Mouse (Mus musculus): ENCODE measurements around the gene Sipa1l1.

The Sipa1l1 gene

DNA sequence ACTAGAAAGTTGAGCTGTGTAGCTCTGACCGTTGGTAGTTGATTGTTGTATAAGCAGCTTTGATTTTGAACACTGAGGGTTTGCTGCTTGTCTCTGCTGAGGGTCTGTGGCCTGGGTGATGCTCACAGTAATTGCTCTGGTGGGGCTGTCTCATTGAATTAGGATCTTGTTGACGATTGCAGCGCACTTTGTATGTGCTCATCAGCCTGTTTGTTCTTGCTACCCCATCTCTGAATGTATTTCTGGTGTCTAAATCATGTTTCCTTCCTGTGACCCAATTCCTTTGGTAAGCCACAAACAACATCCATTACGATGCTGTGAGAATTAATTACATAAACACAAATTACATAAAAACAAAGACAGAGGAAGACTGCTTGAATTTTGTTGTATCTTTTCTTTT is 39.5 kb downstream of the Sipa1l1 start:
- no peak for DNase-seq (ENCODE audit: low read depth, low spot score)

GRCm38 (mm10) chr12:82209753-82210152 is 40.6 kb downstream of the Sipa1l1 start:
- DNase-seq (ENCODE audit: low read depth, low spot score): no peak

GRCm38 (mm10) chr12:82213056-82213455 is 43.9 kb downstream of the Sipa1l1 start:
- peak; percentile 30 for DNase-seq (ENCODE audit: low read depth, low spot score)

DNA sequence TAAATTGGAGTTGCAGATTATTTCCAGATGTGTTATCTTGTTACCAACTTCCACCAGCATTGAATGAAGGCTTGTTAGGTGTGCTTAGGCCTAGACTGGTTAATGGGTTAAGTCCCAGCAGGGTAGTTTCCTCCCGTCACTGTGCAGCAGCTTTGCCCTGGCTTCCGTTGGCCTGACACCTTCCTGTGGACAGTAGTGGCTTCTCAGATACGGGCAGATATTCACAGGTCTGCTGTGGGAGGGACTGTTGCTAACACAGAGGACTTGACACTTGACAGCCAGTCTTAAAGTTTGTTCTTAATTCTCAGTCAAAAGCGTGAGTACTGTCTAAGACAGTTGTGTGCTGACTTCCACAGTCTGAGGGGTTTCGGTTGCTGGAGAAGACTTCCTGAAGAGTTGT is 45.8 kb downstream of the Sipa1l1 start:
- DNase-seq (ENCODE audit: low read depth, low spot score): peak; percentile 44

GRCm38 (mm10) chr12:82216801-82217553 is 47.9 kb downstream of the Sipa1l1 start:
- DNase-seq (ENCODE audit: low read depth, low spot score): no peak

DNA sequence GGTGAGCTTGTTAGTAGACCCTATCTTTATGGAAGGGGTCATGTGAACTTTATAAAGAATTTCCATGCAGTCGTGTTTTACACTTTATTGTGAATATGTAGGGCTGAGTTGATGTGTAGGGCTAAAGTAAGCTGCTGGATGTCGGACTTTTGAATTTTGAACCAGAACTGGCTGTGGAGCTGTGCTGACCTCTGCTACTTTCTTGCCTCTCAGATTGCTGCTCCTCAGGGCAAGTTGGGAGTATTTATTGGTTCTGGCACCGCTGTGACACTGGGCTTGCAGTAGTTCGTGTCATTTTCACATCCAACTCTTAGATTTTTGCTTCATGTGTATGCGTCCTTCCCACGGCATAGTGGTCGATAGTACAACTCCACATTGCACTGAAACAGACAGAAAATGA is 49.1 kb downstream of the Sipa1l1 start:
- no peak for DNase-seq (ENCODE audit: low read depth, low spot score)

- no peak for DNase-seq (ENCODE audit: low read depth, low spot score)
Measured at GRCm38 (mm10) chr12:82220367-82221089, 51.4 kb downstream of the Sipa1l1 start.

GRCm38 (mm10) chr12:82223126-82223815 is 54.2 kb downstream of the Sipa1l1 start:
- no peak for DNase-seq (ENCODE audit: low read depth, low spot score)

- no peak for DNase-seq (ENCODE audit: low read depth, low spot score)
Measured at GRCm38 (mm10) chr12:82224848-82225247, 55.7 kb downstream of the Sipa1l1 start.

DNA sequence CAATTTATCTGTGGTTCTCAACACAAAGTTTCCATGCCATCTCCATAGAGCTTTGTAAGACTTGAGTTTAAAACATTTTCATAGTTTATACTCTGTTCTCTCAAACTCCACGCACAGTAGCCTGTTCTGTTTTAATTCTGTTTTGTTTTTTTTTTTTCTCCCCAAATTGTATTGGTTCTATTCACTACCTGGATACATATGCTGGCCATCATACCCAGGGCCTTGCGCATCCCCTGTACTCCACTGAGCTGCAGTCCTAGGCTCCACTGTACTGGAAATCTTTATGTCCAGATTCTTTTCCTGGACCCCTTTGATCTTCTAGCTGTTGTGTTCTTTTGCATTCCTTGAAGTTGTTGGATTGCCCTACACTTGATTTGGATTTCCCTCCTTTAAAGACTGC is 56.2 kb downstream of the Sipa1l1 start:
- no peak for DNase-seq (ENCODE audit: low read depth, low spot score)

- DNase-seq (ENCODE audit: low read depth, low spot score): no peak
Measured at GRCm38 (mm10) chr12:82225751-82226228, 56.7 kb downstream of the Sipa1l1 start.

- DNase-seq (ENCODE audit: low read depth, low spot score): no peak
Measured at GRCm38 (mm10) chr12:82226311-82227066, 57.4 kb downstream of the Sipa1l1 start.

DNA sequence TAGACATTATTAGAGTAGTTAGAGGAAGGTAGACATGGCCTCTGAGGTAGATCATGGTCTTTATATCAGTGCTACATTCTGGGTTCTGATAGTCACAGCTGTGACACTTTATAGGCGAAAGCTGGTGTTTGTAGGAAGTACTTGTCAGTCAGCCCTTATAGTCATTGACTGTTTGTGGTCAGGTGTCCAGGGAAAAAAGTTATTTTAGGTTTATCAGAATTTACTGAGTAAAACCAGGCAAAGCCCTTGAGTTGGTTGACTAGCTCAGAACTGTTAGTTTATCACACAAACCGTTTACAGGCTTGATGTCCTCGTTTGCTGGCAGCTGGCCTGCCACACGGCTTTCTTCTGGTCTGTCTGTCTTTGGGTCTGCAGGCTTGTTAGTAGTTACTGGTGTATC is 61.0 kb downstream of the Sipa1l1 start:
- DNase-seq (ENCODE audit: low read depth, low spot score): no peak

DNA sequence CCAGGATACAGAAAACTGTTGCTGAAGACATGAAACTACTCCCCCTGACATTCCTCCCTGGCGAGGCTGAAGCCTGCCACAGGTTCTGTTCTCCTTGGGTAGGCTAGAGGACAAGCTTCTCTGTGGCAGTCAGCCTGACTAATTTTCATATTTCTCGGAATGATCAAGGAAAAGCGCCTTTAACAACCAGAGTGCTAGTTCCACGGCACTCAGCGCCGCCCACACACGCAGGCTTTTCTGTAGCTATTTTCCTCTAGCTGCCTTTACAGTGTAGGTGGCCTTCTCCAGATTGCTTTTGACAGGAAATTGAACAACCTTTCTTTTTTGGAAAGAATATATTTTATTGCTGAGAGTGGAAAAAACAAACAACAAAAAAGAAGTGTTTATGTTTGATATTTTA is 62.1 kb downstream of the Sipa1l1 start:
- DNase-seq (ENCODE audit: low read depth, low spot score): no peak

DNA sequence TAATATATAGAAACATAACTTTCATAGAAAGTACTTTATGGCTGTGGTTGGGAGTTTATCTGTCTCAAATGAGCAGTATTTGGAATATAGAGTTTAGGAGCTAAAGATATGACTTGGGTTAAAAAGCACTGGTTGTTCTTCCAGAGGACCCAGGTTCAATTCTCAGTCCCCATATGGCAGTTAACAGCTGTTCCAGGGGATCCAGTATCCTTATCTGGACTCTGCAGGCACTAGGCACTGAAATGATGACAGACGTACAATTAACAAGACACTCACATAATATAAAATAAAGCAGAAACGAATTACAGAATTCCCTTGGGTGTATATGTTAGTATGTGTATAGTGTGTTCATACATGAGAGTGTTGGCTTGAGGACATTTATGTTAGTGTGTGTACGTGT is 64.1 kb downstream of the Sipa1l1 start:
- DNase-seq (ENCODE audit: low read depth, low spot score): no peak

DNA sequence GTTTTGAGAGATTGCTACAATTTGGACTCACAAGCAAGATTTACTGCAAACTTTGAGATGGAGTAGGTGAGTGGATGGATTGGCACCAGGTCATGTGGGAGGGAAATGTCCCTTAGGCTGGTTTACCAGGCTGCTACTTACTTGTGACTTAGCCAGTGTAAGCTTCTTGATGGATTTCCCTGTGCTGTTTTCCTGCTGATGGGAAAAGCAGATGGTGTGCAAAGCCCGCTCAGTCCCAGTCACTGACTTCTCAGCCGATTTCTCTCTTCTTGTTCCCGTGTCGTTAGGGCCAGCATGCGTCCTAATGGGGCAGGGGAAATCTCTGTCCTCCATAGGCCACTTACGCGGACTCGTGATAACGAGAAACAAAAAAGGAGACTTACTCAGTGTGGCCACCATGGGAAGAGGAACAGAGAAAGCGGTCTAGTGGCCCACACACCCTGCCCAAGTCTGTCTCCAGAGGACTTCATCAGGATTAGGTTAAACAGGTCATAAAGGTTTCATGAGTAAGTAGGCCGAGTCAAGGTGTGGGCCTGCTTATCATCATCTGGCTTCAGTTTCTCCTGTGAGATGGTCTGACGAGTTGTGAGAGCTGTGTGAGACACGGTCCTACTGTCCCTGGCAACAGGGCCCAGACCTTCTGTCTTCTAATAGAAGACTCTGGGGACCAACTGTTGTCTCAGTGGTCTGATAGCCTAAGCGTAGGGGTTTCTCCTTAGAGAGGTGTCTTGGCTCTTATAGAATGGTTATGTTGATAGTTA is 65.5 kb downstream of the Sipa1l1 start:
- DNase-seq (ENCODE audit: low read depth, low spot score): peak; percentile 50

- DNase-seq (ENCODE audit: low read depth, low spot score): no peak
Measured at GRCm38 (mm10) chr12:82237095-82237494, 68.0 kb downstream of the Sipa1l1 start.

DNA sequence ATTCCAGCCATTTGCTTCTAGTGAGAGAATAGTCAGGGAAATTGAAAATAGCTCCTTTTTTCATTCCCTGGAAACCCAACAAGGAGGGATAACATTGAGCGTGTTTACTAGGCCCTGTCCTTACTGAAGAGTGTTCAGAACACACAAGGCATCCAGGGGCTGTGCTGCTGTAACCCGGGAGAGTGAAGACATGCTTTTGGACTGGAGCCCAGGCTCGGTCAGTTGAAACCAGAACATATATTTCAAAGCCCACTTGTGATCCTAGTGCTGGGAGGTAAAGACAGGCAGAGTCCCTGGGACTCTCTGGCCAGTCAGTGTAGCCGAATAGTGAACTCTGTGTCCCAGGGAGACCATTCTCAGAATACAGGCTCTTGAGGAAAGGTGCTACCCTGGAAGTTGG is 68.8 kb downstream of the Sipa1l1 start:
- no peak for DNase-seq (ENCODE audit: low read depth, low spot score)

DNA sequence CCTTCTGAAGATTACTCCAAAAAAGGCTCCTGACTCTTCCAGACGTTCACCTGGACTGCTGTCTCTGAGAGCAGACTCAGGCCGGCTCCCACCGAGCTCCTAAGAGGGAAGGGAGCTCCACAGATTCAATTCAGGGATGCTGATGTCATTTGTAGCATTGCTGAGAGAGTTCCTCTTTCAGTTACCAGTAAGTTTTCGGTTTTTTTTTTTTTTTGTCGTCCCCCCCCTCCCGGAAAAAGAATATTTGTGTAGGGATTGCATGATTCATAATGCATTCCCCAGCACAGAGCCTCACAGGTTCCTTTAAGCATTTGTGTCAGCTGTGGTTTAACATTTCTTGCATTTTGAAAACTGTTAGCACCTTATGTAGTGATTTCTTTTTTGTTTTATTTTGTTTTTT is 71.6 kb downstream of the Sipa1l1 start:
- no peak for DNase-seq (ENCODE audit: low read depth, low spot score)

GRCm38 (mm10) chr12:82245219-82245618 is 76.1 kb downstream of the Sipa1l1 start:
- DNase-seq (ENCODE audit: low read depth, low spot score): no peak

- no peak for DNase-seq (ENCODE audit: low read depth, low spot score)
Measured at GRCm38 (mm10) chr12:82246422-82246821, 77.3 kb downstream of the Sipa1l1 start.
